8 mouse cellular contexts compared by ENCODE assay signal in genomic region chr7:91226442-91226841, GRCm38 (mm10).
DNase-seq lines count a peak whose midpoint lies in the region; ATAC-seq lines count a peak whose summit lies in the region.

No protein-coding gene starts in this region.

- WGBS in hindbrain, embryonic 10.5 days: 2% methylated on average over 5 of the region's 5 CpGs
- WGBS in midbrain, embryonic 13.5 days: 0% methylated on average over 5 of the region's 5 CpGs

- H3K9ac ChIP-seq in midbrain, embryonic 13.5 days (replicated peaks): no peak overlapping the region

- no peaks in the 10 kb centered on the region for H3K9me3 ChIP-seq in hindbrain, embryonic 10.5 days
- H3K9me3 ChIP-seq in midbrain, embryonic 13.5 days: no peaks in the 10 kb centered on the region

- no peaks in the 10 kb centered on the region for H3K27me3 ChIP-seq in hindbrain, embryonic 10.5 days (ENCODE audit: insufficient read depth, poor library complexity, severe bottlenecking)
- no peaks in the 10 kb centered on the region for H3K27me3 ChIP-seq in midbrain, embryonic 13.5 days

- H3K4me1 ChIP-seq in hindbrain, embryonic 10.5 days (replicated peaks): no peaks in the 10 kb centered on the region
- H3K4me1 ChIP-seq in midbrain, embryonic 13.5 days (replicated peaks): no peaks in the 10 kb centered on the region

- H3K4me3 ChIP-seq in hindbrain, embryonic 10.5 days: no peak overlapping the region
- no peak overlapping the region for H3K4me3 ChIP-seq in midbrain, embryonic 13.5 days (replicated peaks)

- no peaks in the 10 kb centered on the region for H3K36me3 ChIP-seq in hindbrain, embryonic 10.5 days
- H3K36me3 ChIP-seq in midbrain, embryonic 13.5 days: no peaks in the 10 kb centered on the region

- DNase-seq in heart, adult 8-10 months (ENCODE audit: low spot score): peak; percentile 26
- DNase-seq in heart, adult 11 months: no peak
- DNase-seq in WW6 (ENCODE audit: low read depth, low spot score): peak; percentile 14
- DNase-seq in cerebellum, postnatal 36 days: peak; percentile 41 to 70
- DNase-seq in hindbrain, embryonic 10.5 days (ENCODE audit: low spot score): peak; percentile 38
- DNase-seq in layer of hippocampus, postnatal 36 days: peak; percentile 14 to 48
- DNase-seq in thymus, postnatal 25 days: peak; percentile 2

- H3K4me2 ChIP-seq in midbrain, embryonic 13.5 days (replicated peaks): no peak overlapping the region

- H3K27ac ChIP-seq in hindbrain, embryonic 10.5 days: no peak overlapping the region
- no peak overlapping the region for H3K27ac ChIP-seq in midbrain, embryonic 13.5 days

- ATAC-seq in midbrain, embryonic 13.5 days: peak; percentile 77
